Mouse (Mus musculus): ENCODE measurements around the gene Txndc2. TPM values are rescaled to one million over a fixed set of nuclear protein-coding genes. Genes with fewer than 3 reads are reported as not detected.

Txndc2 gene
- polyA plus RNA-seq, 1 experiment from 2014 or later: not detected

GRCm38 (mm10) chr17:65675985-65676384 lies 34.0 kb upstream of the Txndc2 start:
- 79% methylated on average over 3 of the region's 3 CpGs for WGBS
- no peaks in the 10 kb centered on the region for H3K9me3 ChIP-seq (ENCODE audit: control insufficient read depth, low read length)
- no peak for ATAC-seq (ENCODE audit: low FRiP score, low TSS enrichment)
- no peak overlapping the region for H3K9ac ChIP-seq (ENCODE audit: low read depth, low read length)
- no peaks in the 10 kb centered on the region for H3K4me1 ChIP-seq (ENCODE audit: control insufficient read depth, insufficient read depth, low read length)
- no peaks in the 10 kb centered on the region for H3K36me3 ChIP-seq (ENCODE audit: control insufficient read depth, insufficient read depth, low read length)
- no peak overlapping the region for H3K4me3 ChIP-seq (ENCODE audit: low read length)
- H3K27ac ChIP-seq (ENCODE audit: low read depth, low read length): no peak overlapping the region
- no peaks in the 10 kb centered on the region for H3K27me3 ChIP-seq (ENCODE audit: control insufficient read depth, insufficient read depth, low read length)
- H3K4me2 ChIP-seq (replicated peaks; ENCODE audit: low read depth, low read length): no peak overlapping the region

- no peaks in the 10 kb centered on the region for H3K4me1 ChIP-seq (ENCODE audit: control insufficient read depth, insufficient read depth, low read length)
- H3K36me3 ChIP-seq (ENCODE audit: control insufficient read depth, insufficient read depth, low read length): no peaks in the 10 kb centered on the region
- no peaks in the 10 kb centered on the region for H3K27me3 ChIP-seq (ENCODE audit: control insufficient read depth, insufficient read depth, low read length)
- no peak overlapping the region for H3K9ac ChIP-seq (ENCODE audit: low read depth, low read length)
- no peak overlapping the region for H3K4me3 ChIP-seq (ENCODE audit: low read length)
- no peak for ATAC-seq (ENCODE audit: low FRiP score, low TSS enrichment)
- WGBS: 65% methylated on average over 1 of the region's 1 CpGs
- H3K27ac ChIP-seq (ENCODE audit: low read depth, low read length): no peak overlapping the region
- H3K9me3 ChIP-seq (ENCODE audit: control insufficient read depth, low read length): no peaks in the 10 kb centered on the region
- no peak overlapping the region for H3K4me2 ChIP-seq (replicated peaks; ENCODE audit: low read depth, low read length)
Measured at GRCm38 (mm10) chr17:65674710-65675171, 32.8 kb upstream of the Txndc2 start.

- Histone ChIP-seq H3K9me3 (ENCODE audit: control insufficient read depth, low read length) (no peaks in the 10 kb centered on the region), H3K9ac (ENCODE audit: low read depth, low read length) (no peak overlapping the region), H3K27me3 (ENCODE audit: control insufficient read depth, insufficient read depth, low read length) (no peaks in the 10 kb centered on the region), H3K4me1 (ENCODE audit: control insufficient read depth, insufficient read depth, low read length) (no peaks in the 10 kb centered on the region), H3K27ac (ENCODE audit: low read depth, low read length) (no peak overlapping the region), H3K4me3 (ENCODE audit: low read length) (no peak overlapping the region), H3K36me3 (ENCODE audit: control insufficient read depth, insufficient read depth, low read length) (no peaks in the 10 kb centered on the region), H3K4me2 (replicated peaks; ENCODE audit: low read depth, low read length) (no peak overlapping the region)
- 94% methylated on average over 7 of the region's 7 CpGs for WGBS
- no peak for ATAC-seq (ENCODE audit: low FRiP score, low TSS enrichment)
Measured at GRCm38 (mm10) chr17:65672926-65673325, 31.0 kb upstream of the Txndc2 start.

- H3K4me3 ChIP-seq (ENCODE audit: low read length): no peak overlapping the region
- no peak overlapping the region for H3K9ac ChIP-seq (ENCODE audit: low read depth, low read length)
- no peaks in the 10 kb centered on the region for H3K9me3 ChIP-seq (ENCODE audit: control insufficient read depth, low read length)
- H3K36me3 ChIP-seq (ENCODE audit: control insufficient read depth, insufficient read depth, low read length): no peaks in the 10 kb centered on the region
- WGBS: 88% methylated on average over 4 of the region's 4 CpGs
- H3K27ac ChIP-seq (ENCODE audit: low read depth, low read length): no peak overlapping the region
- H3K4me1 ChIP-seq (ENCODE audit: control insufficient read depth, insufficient read depth, low read length): 0 out of 2 replicates have a peak, but pooled peaks cover 2% of the 10 kb centered on the region
- H3K27me3 ChIP-seq (ENCODE audit: control insufficient read depth, insufficient read depth, low read length): no peaks in the 10 kb centered on the region
- H3K4me2 ChIP-seq (replicated peaks; ENCODE audit: low read depth, low read length): no peak overlapping the region
- ATAC-seq (ENCODE audit: low FRiP score, low TSS enrichment): no peak
Measured at GRCm38 (mm10) chr17:65669061-65669460, 27.1 kb upstream of the Txndc2 start.

GRCm38 (mm10) chr17:65667792-65668191 lies 25.8 kb upstream of the Txndc2 start:
- Histone ChIP-seq H3K9ac (ENCODE audit: low read depth, low read length) (no peak overlapping the region), H3K9me3 (ENCODE audit: control insufficient read depth, low read length) (no peaks in the 10 kb centered on the region), H3K27ac (ENCODE audit: low read depth, low read length) (no peak overlapping the region), H3K36me3 (ENCODE audit: control insufficient read depth, insufficient read depth, low read length) (no peaks in the 10 kb centered on the region), H3K4me2 (replicated peaks; ENCODE audit: low read depth, low read length) (no peak overlapping the region), H3K4me3 (ENCODE audit: low read length) (no peak overlapping the region), H3K4me1 (ENCODE audit: control insufficient read depth, insufficient read depth, low read length) (0 out of 2 replicates have a peak, but pooled peaks cover 2% of the 10 kb centered on the region), H3K27me3 (ENCODE audit: control insufficient read depth, insufficient read depth, low read length) (no peaks in the 10 kb centered on the region)
- no peak for ATAC-seq (ENCODE audit: low FRiP score, low TSS enrichment)
- 88% methylated on average over 14 of the region's 14 CpGs for WGBS

- Histone ChIP-seq H3K9me3 (ENCODE audit: control insufficient read depth, low read length) (no peaks in the 10 kb centered on the region), H3K4me1 (ENCODE audit: control insufficient read depth, insufficient read depth, low read length) (0 out of 2 replicates have a peak, but pooled peaks cover 2% of the 10 kb centered on the region), H3K27me3 (ENCODE audit: control insufficient read depth, insufficient read depth, low read length) (no peaks in the 10 kb centered on the region), H3K9ac (ENCODE audit: low read depth, low read length) (no peak overlapping the region), H3K36me3 (ENCODE audit: control insufficient read depth, insufficient read depth, low read length) (no peaks in the 10 kb centered on the region), H3K4me2 (replicated peaks; ENCODE audit: low read depth, low read length) (no peak overlapping the region), H3K27ac (ENCODE audit: low read depth, low read length) (no peak overlapping the region), H3K4me3 (ENCODE audit: low read length) (no peak overlapping the region)
- 27% methylated on average over 17 of the region's 17 CpGs for WGBS
- ATAC-seq (ENCODE audit: low FRiP score, low TSS enrichment): peak; percentile 84
Measured at GRCm38 (mm10) chr17:65666388-65667161, 24.6 kb upstream of the Txndc2 start.

GRCm38 (mm10) chr17:65665786-65666387 lies 23.9 kb upstream of the Txndc2 start:
- H3K4me3 ChIP-seq (ENCODE audit: low read length): no peak overlapping the region
- WGBS: 65% methylated on average over 12 of the region's 12 CpGs
- no peaks in the 10 kb centered on the region for H3K27me3 ChIP-seq (ENCODE audit: control insufficient read depth, insufficient read depth, low read length)
- no peak overlapping the region for H3K4me2 ChIP-seq (replicated peaks; ENCODE audit: low read depth, low read length)
- no peaks in the 10 kb centered on the region for H3K9me3 ChIP-seq (ENCODE audit: control insufficient read depth, low read length)
- ATAC-seq (ENCODE audit: low FRiP score, low TSS enrichment): 0 out of 2 replicates have a peak, but pooled peaks have one; percentile 36
- no peak overlapping the region for H3K9ac ChIP-seq (ENCODE audit: low read depth, low read length)
- H3K27ac ChIP-seq (ENCODE audit: low read depth, low read length): no peak overlapping the region
- 0 out of 2 replicates have a peak, but pooled peaks cover 2% of the 10 kb centered on the region for H3K4me1 ChIP-seq (ENCODE audit: control insufficient read depth, insufficient read depth, low read length)
- no peaks in the 10 kb centered on the region for H3K36me3 ChIP-seq (ENCODE audit: control insufficient read depth, insufficient read depth, low read length)

GRCm38 (mm10) chr17:65663329-65664078 lies 21.5 kb upstream of the Txndc2 start:
- Histone ChIP-seq H3K9me3 (ENCODE audit: control insufficient read depth, low read length) (no peaks in the 10 kb centered on the region), H3K27ac (ENCODE audit: low read depth, low read length) (no peak overlapping the region), H3K4me3 (ENCODE audit: low read length) (no peak overlapping the region), H3K4me2 (replicated peaks; ENCODE audit: low read depth, low read length) (no peak overlapping the region), H3K4me1 (ENCODE audit: control insufficient read depth, insufficient read depth, low read length) (0 out of 2 replicates have a peak, but pooled peaks cover 2% of the 10 kb centered on the region), H3K36me3 (ENCODE audit: control insufficient read depth, insufficient read depth, low read length) (no peaks in the 10 kb centered on the region), H3K27me3 (ENCODE audit: control insufficient read depth, insufficient read depth, low read length) (no peaks in the 10 kb centered on the region), H3K9ac (ENCODE audit: low read depth, low read length) (no peak overlapping the region)
- WGBS: 87% methylated on average over 14 of the region's 14 CpGs
- no peak for ATAC-seq (ENCODE audit: low FRiP score, low TSS enrichment)
